Mouse (Mus musculus) spleen, adult 2 months (tissue): ENCODE results near the gene Tspan31.
A peak's percentile ranks its signal among the peaks of the same experiment; 100 is the strongest.

ENCODE experiments used
- CTCF ChIP-seq: fragments of 200-500 bp; IDR thresholded peaks from 2 replicates; pipeline ENCODE4 v1.5.1; 2011; ENCODE audit warnings: mild to moderate bottlenecking, inconsistent platforms; ENCODE audit not compliant: insufficient read depth, insufficient read length, insufficient replicate concordance; ENCODE audit errors: extremely low read depth
- POLR2A ChIP-seq: fragments of 200-500 bp; IDR thresholded peaks from 2 replicates; pipeline ENCODE4 v1.6.1; 2011; ENCODE audit warnings: low read depth, low read length, inconsistent platforms

DNA sequence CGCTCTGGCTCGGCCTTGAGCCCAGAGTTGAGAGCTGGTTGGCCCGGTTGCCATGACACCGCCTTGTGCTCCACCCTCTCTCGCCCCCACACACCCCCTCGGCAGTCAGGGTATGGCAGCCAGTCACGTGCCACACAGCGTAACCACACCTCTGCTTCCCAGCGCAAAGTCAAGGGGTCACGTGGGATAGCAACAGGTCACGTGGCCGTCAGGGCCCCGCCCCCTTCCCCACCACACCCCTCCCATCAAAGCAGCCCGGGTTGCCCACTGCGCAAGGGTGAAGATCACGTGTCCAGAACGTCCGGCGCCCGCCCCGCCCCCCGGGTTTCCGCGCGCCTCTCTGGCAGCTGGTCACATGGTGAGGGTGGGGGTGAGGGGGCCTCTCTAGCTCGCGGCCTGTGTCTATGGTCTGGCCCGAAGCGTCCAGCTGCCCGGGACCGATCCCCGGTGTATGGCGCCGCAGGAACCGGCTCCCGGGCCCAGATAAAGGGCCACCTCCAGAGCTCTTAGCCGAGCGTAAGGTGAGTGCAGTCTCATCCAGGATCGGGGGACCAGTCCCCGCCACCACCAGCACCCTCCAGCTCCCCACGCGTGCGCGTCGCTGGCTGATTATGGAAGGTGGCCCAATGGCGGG is 6.7 kb downstream of the Tspan31 start, which contains the start of gene Cdk4:
- TF ChIP-seq POLR2A (peak; percentile 38; the same call in 1 of the 2 replicates), CTCF (no peak)
